Mouse (Mus musculus): ENCODE results near the gene Ubl3.

DNA sequence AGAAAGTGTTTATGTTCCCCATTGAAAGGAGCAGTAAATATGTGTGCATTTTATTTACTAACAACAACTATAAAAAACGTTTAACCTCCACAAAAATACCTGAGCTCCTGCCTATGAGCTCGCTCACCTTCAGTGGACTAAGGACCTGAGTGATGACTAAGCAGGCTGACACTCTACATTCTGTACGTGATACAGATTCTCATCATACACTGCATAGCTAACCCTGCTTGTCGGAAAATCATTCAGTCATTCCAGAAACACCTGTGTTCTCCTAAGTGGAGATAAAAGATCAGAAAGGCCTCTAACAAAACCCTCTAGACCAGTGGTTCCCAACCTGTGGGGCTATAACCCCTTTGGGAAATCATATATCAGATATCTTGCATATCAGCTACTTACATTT lies 35.1 kb downstream of the Ubl3 start:
- TF ChIP-seq CTCF (IDR thresholded peaks at IDR 0.05; ENCODE audit: borderline replicate concordance, insufficient read depth, low read length) (no peak), POLR2A (IDR thresholded peaks at IDR 0.05; ENCODE audit: low read depth, low read length) (no peak)

Data from embryonic fibroblast, embryonic 13.5 days (primary cell).